Mouse (Mus musculus) spleen, adult 2 months (tissue): ENCODE data around the gene Vti1a. TPM values are rescaled to one million over a fixed set of nuclear protein-coding genes. Genes with fewer than 3 reads are reported as not detected.

Experiments
- DNase-seq, 2 experiments: peaks; one replicate each; pipeline versions ENCODE4 v3.0.0 to v3.0.0-alpha.2; 2012 to 2021; ENCODE audit warnings: low spot score in 2 of 2, low read depth in 1 of 2
- H3K27ac ChIP-seq: fragments of 200-500 bp; 2 replicates; pipeline ENCODE4 v1.5.1; 2012; ENCODE audit warnings: low read length, inconsistent platforms; ENCODE audit not compliant: insufficient read depth
- H3K27me3 ChIP-seq: fragments of 200-500 bp; 2 replicates; pipeline ENCODE4 v1.6.1; 2012; ENCODE audit warnings: mild to moderate bottlenecking, moderate library complexity, low read length, inconsistent platforms; ENCODE audit not compliant: control insufficient read depth, insufficient read depth
- H3K36me3 ChIP-seq: fragments of 200-500 bp; 2 replicates; pipeline ENCODE4 v1.6.1; 2012; ENCODE audit warnings: mild to moderate bottlenecking, low read length, inconsistent platforms; ENCODE audit not compliant: control insufficient read depth, insufficient read depth
- H3K4me1 ChIP-seq: fragments of 200-500 bp; 2 replicates; pipeline ENCODE4 v1.6.1; 2011; ENCODE audit warnings: inconsistent platforms; ENCODE audit not compliant: control insufficient read depth, insufficient read depth, insufficient read length
- H3K4me3 ChIP-seq: fragments of 200-500 bp; 2 replicates; pipeline ENCODE4 v1.5.1; 2011; ENCODE audit warnings: mild to moderate bottlenecking, inconsistent platforms; ENCODE audit not compliant: insufficient read depth, insufficient read length; ENCODE audit errors: extremely low read depth
- CTCF ChIP-seq: fragments of 200-500 bp; IDR thresholded peaks from 2 replicates; pipeline ENCODE4 v1.5.1; 2011; ENCODE audit warnings: mild to moderate bottlenecking, inconsistent platforms; ENCODE audit not compliant: insufficient read depth, insufficient read length, insufficient replicate concordance; ENCODE audit errors: extremely low read depth
- POLR2A ChIP-seq: fragments of 200-500 bp; IDR thresholded peaks from 2 replicates; pipeline ENCODE4 v1.6.1; 2011; ENCODE audit warnings: low read depth, low read length, inconsistent platforms
- WGBS: fragments of 180-500 bp; shearing (Covaris S2); methylation state at CpG from one replicate; pipeline ENCODE4 v1.1.7; 2018; 5-methylcytosine and 5-hydroxymethylcytosine counted together
- polyA plus RNA-seq: library from polyadenylated mRNA; depleted of rRNA; stranded (reverse); fragments of >200 nt; gene quantifications from 2 replicates; pipeline ENCODE4 v1.2.3, GENCODE M21; 2012

Gene Vti1a
- polyA plus RNA-seq, 1 experiment: 7.0 TPM

DNA sequence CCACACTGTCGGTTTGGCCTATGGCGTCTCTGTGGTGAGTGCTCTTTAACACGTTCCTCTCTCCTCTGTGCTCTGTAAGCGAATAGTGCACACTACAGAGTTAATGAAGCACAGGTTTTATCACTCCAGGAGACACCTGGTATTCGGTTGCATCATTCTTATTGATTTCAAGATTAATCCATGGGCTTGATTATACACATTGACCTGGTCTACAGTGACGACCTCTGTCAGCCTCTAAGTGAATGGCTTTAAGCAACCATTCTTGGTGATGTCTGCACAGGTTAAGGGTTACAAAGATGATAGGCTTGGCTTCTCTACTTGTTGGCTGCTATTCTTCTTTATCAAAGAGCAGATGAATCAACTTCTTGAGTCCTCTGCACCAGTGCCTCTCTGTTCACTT lies 234.1 kb downstream of the Vti1a start:
- no peak for DNase-seq
- peaks cover under 1% of the 10 kb centered on the region; the same call in 1 of the 2 replicates for H3K4me1 ChIP-seq
- H3K4me3 ChIP-seq: no peak overlapping the region
- TF ChIP-seq CTCF (no peak), POLR2A (no peak)
- 92% methylated on average over 6 of the region's 6 CpGs for WGBS
- no peaks in the 10 kb centered on the region for H3K27me3 ChIP-seq
- no peaks in the 10 kb centered on the region for H3K36me3 ChIP-seq
- H3K27ac ChIP-seq: no peak overlapping the region

DNA sequence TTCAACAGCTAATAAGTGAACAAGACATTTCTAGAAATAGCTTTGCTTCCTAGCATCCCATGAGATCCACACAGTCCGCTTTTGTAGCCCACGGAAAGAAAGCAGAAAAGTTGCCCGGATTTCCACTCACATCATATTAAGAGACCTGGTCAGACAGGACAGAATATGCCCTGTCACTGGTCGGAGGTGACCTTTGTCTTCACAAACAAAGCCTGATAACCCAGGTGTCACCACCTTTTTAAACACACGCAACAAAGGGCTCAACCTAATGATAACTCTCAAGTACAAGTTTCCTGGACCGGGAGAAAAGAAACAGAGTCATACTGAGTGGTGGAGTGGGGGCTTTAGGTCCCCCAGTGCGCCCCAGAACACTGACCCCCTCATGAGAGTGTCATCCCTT lies 236.2 kb downstream of the Vti1a start:
- Histone ChIP-seq H3K27ac (no peak overlapping the region), H3K4me3 (no peak overlapping the region), H3K36me3 (no peaks in the 10 kb centered on the region), H3K4me1 (peaks cover 3% of the 10 kb centered on the region; the same call in 1 of the 2 replicates), H3K27me3 (no peaks in the 10 kb centered on the region)
- WGBS: 95% methylated on average over 7 of the region's 7 CpGs
- TF ChIP-seq CTCF (no peak), POLR2A (no peak)
- DNase-seq: no peak

DNA sequence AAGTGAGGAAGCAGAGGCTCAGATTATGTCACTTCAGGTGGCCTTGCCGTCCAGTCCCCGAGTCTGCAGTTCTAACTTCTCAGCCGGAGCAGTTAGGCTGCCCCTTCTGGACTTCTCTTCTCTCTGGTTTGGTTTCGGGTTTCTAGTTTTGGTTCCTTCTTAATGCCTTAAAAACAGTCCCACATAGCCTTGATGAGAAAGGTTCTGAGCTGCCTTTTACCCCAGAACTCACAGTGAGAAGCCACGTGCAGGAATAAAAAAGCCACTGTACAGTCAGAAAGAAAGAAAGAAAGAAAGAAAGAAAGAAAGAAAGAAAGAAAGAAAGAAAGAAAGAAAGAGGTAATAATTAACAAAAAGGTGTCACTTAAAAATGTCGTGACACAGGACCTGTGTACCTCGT lies 236.8 kb downstream of the Vti1a start:
- H3K4me1 ChIP-seq: peaks cover 3% of the 10 kb centered on the region; the same call in 1 of the 2 replicates
- no peak overlapping the region for H3K27ac ChIP-seq
- WGBS: 50% methylated on average over 7 of the region's 7 CpGs
- DNase-seq: no peak
- H3K27me3 ChIP-seq: no peaks in the 10 kb centered on the region
- no peak for TF ChIP-seq CTCF
- TF ChIP-seq POLR2A: no peak
- H3K36me3 ChIP-seq: no peaks in the 10 kb centered on the region
- H3K4me3 ChIP-seq: no peak overlapping the region

DNA sequence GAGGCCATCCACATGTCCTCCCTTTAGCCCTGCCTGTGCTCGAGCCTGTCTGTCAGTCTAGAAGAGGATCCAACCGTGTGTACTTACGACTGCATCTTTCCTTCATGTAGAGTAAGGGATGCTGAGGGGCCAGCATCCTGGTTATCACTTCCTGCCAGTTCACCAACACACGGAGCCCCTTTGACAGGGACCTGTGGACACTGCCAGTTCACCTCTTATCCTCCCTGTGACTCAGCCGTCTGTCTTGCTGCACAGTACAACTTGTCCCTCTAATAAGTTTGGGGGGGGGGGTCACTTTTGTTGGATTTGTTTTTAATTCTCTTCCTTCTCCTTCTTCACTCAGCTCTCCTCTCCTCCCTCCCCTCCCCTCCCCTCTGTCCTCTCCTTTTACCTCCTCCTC lies 238.2 kb downstream of the Vti1a start:
- Histone ChIP-seq H3K36me3 (no peaks in the 10 kb centered on the region), H3K27ac (no peak overlapping the region), H3K4me1 (peaks cover 3% of the 10 kb centered on the region; the same call in 1 of the 2 replicates), H3K4me3 (no peak overlapping the region), H3K27me3 (no peaks in the 10 kb centered on the region)
- DNase-seq: no peak
- 78% methylated on average over 5 of the region's 5 CpGs for WGBS
- TF ChIP-seq CTCF (no peak), POLR2A (no peak)

DNA sequence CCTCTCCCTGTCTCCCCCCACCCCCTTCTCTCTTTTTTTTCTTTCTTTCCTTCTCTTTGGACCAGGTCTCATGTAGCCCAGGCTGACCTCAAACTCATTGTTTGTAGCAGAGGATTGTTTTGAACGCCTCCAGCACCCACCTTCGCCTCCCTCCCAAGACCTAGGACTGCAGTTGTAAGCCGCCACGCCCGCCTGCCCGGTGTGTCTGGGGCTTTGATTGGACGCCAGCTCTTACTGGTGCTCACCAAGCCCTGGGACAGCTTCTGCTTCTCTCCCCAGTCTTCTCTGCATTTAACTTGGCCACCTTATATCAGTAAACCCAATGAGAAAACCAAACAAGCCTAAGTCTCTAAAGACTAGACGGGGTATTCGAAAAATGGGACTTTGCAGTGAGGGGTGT lies 238.6 kb downstream of the Vti1a start:
- WGBS: 90% methylated on average over 9 of the region's 9 CpGs
- Histone ChIP-seq H3K27me3 (no peaks in the 10 kb centered on the region), H3K4me3 (no peak overlapping the region), H3K4me1 (peaks cover 3% of the 10 kb centered on the region; the same call in 1 of the 2 replicates), H3K36me3 (no peaks in the 10 kb centered on the region), H3K27ac (no peak overlapping the region)
- TF ChIP-seq POLR2A: no peak
- TF ChIP-seq CTCF: no peak
- DNase-seq: no peak

DNA sequence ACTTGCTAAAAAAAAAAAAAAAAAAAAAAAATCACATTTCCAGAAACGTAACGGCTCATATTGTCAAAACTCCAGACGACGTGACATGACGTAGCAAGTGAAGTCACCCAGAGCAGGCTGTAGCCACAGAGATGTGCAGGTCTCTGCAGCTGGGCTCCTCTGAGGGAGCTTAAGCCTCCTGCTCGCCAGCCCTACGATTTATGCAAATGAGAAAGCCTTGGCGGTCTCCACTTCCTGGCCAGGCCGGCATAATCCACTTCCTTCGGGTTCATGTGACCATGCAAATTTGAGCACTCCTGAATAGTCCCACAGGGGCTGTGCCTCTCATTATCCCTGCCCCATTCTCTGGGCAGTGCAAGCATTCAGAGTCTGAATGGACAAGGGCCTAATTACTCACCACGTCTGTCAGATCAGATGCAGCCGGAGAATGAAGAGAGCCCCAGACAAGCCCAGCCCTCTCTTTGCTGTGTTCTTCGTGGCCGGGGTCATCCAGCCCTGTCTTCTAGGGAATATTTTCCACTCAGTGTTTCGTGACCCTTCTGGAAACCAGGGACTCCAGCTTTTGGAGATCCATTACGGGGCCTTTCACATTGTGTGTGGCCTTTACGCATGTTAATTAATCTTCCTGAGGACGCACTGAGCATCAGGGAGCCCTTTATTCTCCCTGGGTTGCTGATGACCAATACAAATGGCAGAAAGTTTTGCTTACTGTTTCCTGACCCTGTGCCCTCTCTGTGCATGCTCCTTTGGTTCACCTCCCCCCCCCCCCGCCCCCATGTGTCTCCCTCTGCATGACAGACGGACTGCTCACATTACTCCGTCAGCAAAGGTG lies 240.3 kb downstream of the Vti1a start:
- Histone ChIP-seq H3K27me3 (no peaks in the 10 kb centered on the region), H3K36me3 (no peaks in the 10 kb centered on the region), H3K4me1 (peaks cover 3% of the 10 kb centered on the region; the same call in 1 of the 2 replicates), H3K4me3 (no peak overlapping the region), H3K27ac (no peak overlapping the region)
- DNase-seq: peak; percentile 54 to 67
- TF ChIP-seq CTCF: no peak
- 41% methylated on average over 21 of the region's 21 CpGs for WGBS

DNA sequence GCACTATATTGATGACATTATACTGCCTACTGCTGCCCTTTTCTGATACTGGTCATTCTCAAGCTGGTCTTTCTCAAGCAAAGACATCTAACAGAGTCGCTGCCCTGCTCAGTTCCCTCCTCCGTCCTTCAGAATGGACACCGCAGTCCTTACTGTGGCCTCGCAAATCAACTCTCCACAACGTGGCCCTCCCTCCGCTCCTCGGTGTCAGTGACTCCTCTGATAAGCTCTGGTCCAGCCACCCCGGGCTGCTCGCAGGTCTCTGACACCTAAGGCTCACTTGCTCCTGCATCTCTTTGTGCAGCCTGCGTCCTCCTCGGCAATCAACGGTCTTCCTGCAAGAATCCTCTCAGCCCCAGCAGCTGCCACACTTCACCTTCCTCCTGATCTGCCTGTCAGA lies 243.2 kb downstream of the Vti1a start:
- Histone ChIP-seq H3K36me3 (no peaks in the 10 kb centered on the region), H3K27me3 (no peaks in the 10 kb centered on the region), H3K27ac (no peak overlapping the region), H3K4me3 (no peak overlapping the region), H3K4me1 (peaks cover 3% of the 10 kb centered on the region; the same call in 1 of the 2 replicates)
- no peak for DNase-seq
- 97% methylated on average over 12 of the region's 12 CpGs for WGBS
- TF ChIP-seq CTCF (no peak), POLR2A (no peak)
